Mouse (Mus musculus): ENCODE results near the gene Clec16a.
A peak's percentile ranks its signal among the peaks of the same experiment; 100 is the strongest.

DNA sequence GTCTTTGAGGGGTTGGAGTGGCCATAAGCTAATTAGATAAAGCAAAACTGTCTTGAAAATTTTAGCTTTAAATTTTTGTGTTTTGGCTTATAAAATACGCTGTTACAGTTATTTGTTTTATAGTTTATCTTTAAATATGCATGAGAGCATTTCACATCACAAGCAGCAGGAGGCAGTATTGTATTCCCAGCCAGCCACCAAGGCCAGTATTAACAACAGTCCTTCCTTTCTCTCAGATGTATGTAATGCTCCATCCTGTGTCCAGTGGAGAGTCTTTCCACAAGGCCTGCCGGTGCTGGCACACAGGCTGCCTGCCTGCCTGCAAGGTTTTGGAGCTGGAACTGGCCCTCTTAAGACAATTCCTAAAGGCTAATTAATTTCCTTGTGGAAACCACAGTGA lies 26.7 kb downstream of the Clec16a start:
- peak; percentile 57 for TF ChIP-seq CTCF (IDR thresholded peaks at IDR 0.05; ENCODE audit: extremely low read depth, insufficient read depth, low read length)
- TF ChIP-seq POLR2A (IDR thresholded peaks at IDR 0.05; ENCODE audit: extremely low read depth, insufficient read depth, low read length) = no peak

Measured in cortical plate, adult 2 months (tissue).